Mouse (Mus musculus) MEL (cell line): ENCODE measurements around the gene A530016L24Rik. TPM values are rescaled to one million over a fixed set of nuclear protein-coding genes. Genes with fewer than 3 reads are reported as not detected.

Experiments
- DNase-seq: peaks from one replicate; pipeline ENCODE4 v3.0.0; 2011; ENCODE audit warnings: low read depth, low spot score
- H3K27ac ChIP-seq: 2 replicates; pipeline ENCODE4 v1.5.1; 2012; ENCODE audit warnings: low read depth, mild to moderate bottlenecking, control low read depth, low read length, moderate library complexity; ENCODE audit not compliant: control insufficient read depth
- H3K27me3 ChIP-seq, 2 experiments: fragments of 150-350 bp in 1 of 2; sonication (generic) in 1 of 2; 2 replicates each; pipeline ENCODE4 v1.6.1; 2012; ENCODE audit warnings: low read length in 2 of 2, mild to moderate bottlenecking in 2 of 2, improper control_type of control experiment in 1 of 2, moderate library complexity in 1 of 2; ENCODE audit not compliant: insufficient read depth in 2 of 2, control insufficient read depth in 1 of 2
- H3K36me3 ChIP-seq, 2 experiments: 2 replicates each; pipeline ENCODE4 v1.6.1; 2012 to 2014; ENCODE audit warnings: low read length in 2 of 2, improper control_type of control experiment in 1 of 2, inconsistent platforms in 1 of 2, mild to moderate bottlenecking in 1 of 2; ENCODE audit not compliant: insufficient read depth in 2 of 2, control insufficient read depth in 1 of 2
- H3K4me1 ChIP-seq, 2 experiments: fragments of 150-350 bp in 1 of 2; sonication (generic) in 1 of 2; 2 replicates each; pipeline ENCODE4 v1.6.1; 2012; ENCODE audit warnings: low read length in 2 of 2, improper control_type of control experiment in 1 of 2, mild to moderate bottlenecking in 1 of 2; ENCODE audit not compliant: insufficient read depth in 2 of 2, control insufficient read depth in 1 of 2
- H3K4me3 ChIP-seq, 2 experiments: fragments of 150-350 bp in 1 of 2; sonication (generic) in 1 of 2; 2 replicates each; pipeline ENCODE4 v1.5.1; 2012; ENCODE audit warnings: low read depth in 2 of 2, low read length in 2 of 2, mild to moderate bottlenecking in 2 of 2, moderate library complexity in 2 of 2, control low read depth in 1 of 2, improper control_type of control experiment in 1 of 2; ENCODE audit not compliant: control insufficient read depth in 1 of 2, insufficient read depth in 1 of 2
- H3K79me2 ChIP-seq: 2 replicates; pipeline ENCODE4 v1.6.1; 2012; ENCODE audit warnings: mild to moderate bottlenecking, low read length, moderate library complexity; ENCODE audit not compliant: control insufficient read depth, poor library complexity, insufficient read depth
- H3K9ac ChIP-seq: 2 replicates; pipeline ENCODE4 v1.6.1; 2012; ENCODE audit warnings: low read depth, mild to moderate bottlenecking, control low read depth, low read length, moderate library complexity; ENCODE audit not compliant: control insufficient read depth, poor library complexity, severe bottlenecking
- H3K9me3 ChIP-seq: fragments of 150-350 bp; sonication (generic); replicated peaks from 2 replicates; pipeline ENCODE4 v1.6.1; 2012; ENCODE audit warnings: mild to moderate bottlenecking, low read length, improper control_type of control experiment, moderate library complexity; ENCODE audit not compliant: insufficient read depth
- BHLHE40 ChIP-seq: IDR thresholded peaks from 2 replicates; pipeline ENCODE4 v1.6.1; 2012; ENCODE audit warnings: low read depth, mild to moderate bottlenecking, inconsistent platforms, low read length, improper control_type of control experiment, borderline replicate concordance
- CHD1 ChIP-seq: IDR thresholded peaks from 2 replicates; pipeline ENCODE4 v1.6.1; 2012; ENCODE audit warnings: low read depth, mild to moderate bottlenecking, inconsistent platforms, low read length, improper control_type of control experiment
- CHD2 ChIP-seq: IDR thresholded peaks from 2 replicates; pipeline ENCODE4 v1.6.1; 2011; ENCODE audit warnings: low read length, improper control_type of control experiment
- CTCF ChIP-seq, 3 experiments: IDR thresholded peaks in 2 of 3; conservative IDR thresholded peaks in 1 of 3; 2 replicates each; pipeline ENCODE4 v1.5.1; 2011 to 2012; ENCODE audit warnings: low read length in 3 of 3, low read depth in 2 of 3, mild to moderate bottlenecking in 2 of 3, improper control_type of control experiment in 1 of 3, inconsistent platforms in 1 of 3, mixed read lengths in 1 of 3, moderate library complexity in 1 of 3; ENCODE audit not compliant: control insufficient read depth in 1 of 3, insufficient read depth in 1 of 3, poor library complexity in 1 of 3, severe bottlenecking in 1 of 3
- E2F4 ChIP-seq: IDR thresholded peaks from 2 replicates; pipeline ENCODE4 v1.6.1; 2011; ENCODE audit warnings: low read depth, low read length, improper control_type of control experiment, borderline replicate concordance
- ELF1 ChIP-seq: IDR thresholded peaks from 2 replicates; pipeline ENCODE4 v1.6.1; 2014; ENCODE audit warnings: low read depth, mild to moderate bottlenecking, inconsistent platforms, low read length, improper control_type of control experiment, moderate library complexity
- EP300 ChIP-seq, 2 experiments: IDR thresholded peaks; 2 replicates each; pipeline ENCODE4 v1.6.1; 2011; ENCODE audit warnings: improper control_type of control experiment in 2 of 2, low read length in 2 of 2, low read depth in 1 of 2, mild to moderate bottlenecking in 1 of 2
- ETS1 ChIP-seq: IDR thresholded peaks from 2 replicates; pipeline ENCODE4 v1.6.1; 2012; ENCODE audit warnings: low read depth, mild to moderate bottlenecking, inconsistent platforms, low read length, improper control_type of control experiment, moderate library complexity
- GABPA ChIP-seq: IDR thresholded peaks from 2 replicates; pipeline ENCODE4 v1.6.1; 2012; ENCODE audit warnings: low read depth, mild to moderate bottlenecking, inconsistent platforms, low read length, improper control_type of control experiment, moderate library complexity
- GATA1 ChIP-seq: IDR thresholded peaks from 2 replicates; pipeline ENCODE4 v1.6.1; 2011; ENCODE audit warnings: low read depth, low read length, improper control_type of control experiment
- HCFC1 ChIP-seq: IDR thresholded peaks from 2 replicates; pipeline ENCODE4 v1.6.1; 2012; ENCODE audit warnings: low read depth, mild to moderate bottlenecking, inconsistent platforms, low read length, improper control_type of control experiment, moderate library complexity
- JUND ChIP-seq: IDR thresholded peaks from 2 replicates; pipeline ENCODE4 v1.6.1; 2011; ENCODE audit warnings: low read depth, mild to moderate bottlenecking, improper control_type of control experiment, low read length
- KAT2A ChIP-seq: conservative IDR thresholded peaks from 2 replicates; pipeline ENCODE4 v1.6.1; 2012; ENCODE audit warnings: low read depth, low read length, improper control_type of control experiment, inconsistent platforms
- MAFK ChIP-seq: IDR thresholded peaks from 2 replicates; pipeline ENCODE4 v1.6.1; 2011; ENCODE audit warnings: low read depth, mild to moderate bottlenecking, low read length, improper control_type of control experiment, borderline replicate concordance
- MAX ChIP-seq: IDR thresholded peaks from 2 replicates; pipeline ENCODE4 v1.6.1; 2011; ENCODE audit warnings: low read length, improper control_type of control experiment
- MAZ ChIP-seq: IDR thresholded peaks from 2 replicates; pipeline ENCODE4 v1.6.1; 2012; ENCODE audit warnings: low read depth, mild to moderate bottlenecking, inconsistent platforms, low read length, improper control_type of control experiment
- MEF2A ChIP-seq: IDR thresholded peaks from 2 replicates; pipeline ENCODE4 v1.6.1; 2014; ENCODE audit warnings: low read depth, mild to moderate bottlenecking, inconsistent platforms, low read length, improper control_type of control experiment; ENCODE audit not compliant: poor library complexity, insufficient replicate concordance, severe bottlenecking; ENCODE audit errors: extremely low read depth
- MXI1 ChIP-seq: IDR thresholded peaks from 2 replicates; pipeline ENCODE4 v1.6.1; 2011; ENCODE audit warnings: mild to moderate bottlenecking, low read depth, low read length, improper control_type of control experiment
- MYB ChIP-seq: IDR thresholded peaks from 2 replicates; pipeline ENCODE4 v1.6.1; 2011; ENCODE audit warnings: mild to moderate bottlenecking, low read depth, low read length, improper control_type of control experiment
- NELFE ChIP-seq: IDR thresholded peaks from 2 replicates; pipeline ENCODE4 v1.6.1; 2011; ENCODE audit warnings: low read depth, low read length, improper control_type of control experiment
- NRF1 ChIP-seq: IDR thresholded peaks from 2 replicates; pipeline ENCODE4 v1.6.1; 2014; ENCODE audit warnings: low read depth, mild to moderate bottlenecking, inconsistent platforms, low read length, improper control_type of control experiment, moderate library complexity; ENCODE audit not compliant: poor library complexity, insufficient read depth, severe bottlenecking
- POLR2A ChIP-seq, 2 experiments: IDR thresholded peaks; 2 replicates each; pipeline ENCODE4 v1.6.1; 2011 to 2012; ENCODE audit warnings: low read length in 2 of 2, mild to moderate bottlenecking in 2 of 2, control low read depth in 1 of 2, improper control_type of control experiment in 1 of 2, low read depth in 1 of 2, moderate library complexity in 1 of 2; ENCODE audit not compliant: control insufficient read depth in 1 of 2, insufficient read depth in 1 of 2, poor library complexity in 1 of 2
- POLR2AphosphoS2 ChIP-seq: IDR thresholded peaks from 2 replicates; pipeline ENCODE4 v1.6.1; 2011; ENCODE audit warnings: low read length, improper control_type of control experiment
- POLR2AphosphoS5 ChIP-seq: IDR thresholded peaks from 2 replicates; pipeline ENCODE4 v1.6.1; 2012; ENCODE audit warnings: low read depth, borderline replicate concordance, mild to moderate bottlenecking, inconsistent platforms, low read length, moderate library complexity, mixed read lengths
- RAD21 ChIP-seq: IDR thresholded peaks from 2 replicates; pipeline ENCODE4 v1.6.1; 2011; ENCODE audit warnings: mild to moderate bottlenecking, low read depth, low read length, improper control_type of control experiment
- SIN3A ChIP-seq: IDR thresholded peaks from 2 replicates; pipeline ENCODE4 v1.6.1; 2012; ENCODE audit warnings: low read length, improper control_type of control experiment, inconsistent platforms
- SMC3 ChIP-seq: IDR thresholded peaks from 2 replicates; pipeline ENCODE4 v1.6.1; 2011; ENCODE audit warnings: low read depth, low read length, improper control_type of control experiment
- TAL1 ChIP-seq: IDR thresholded peaks from 2 replicates; pipeline ENCODE4 v1.6.1; 2012; ENCODE audit warnings: mild to moderate bottlenecking, inconsistent platforms, low read length, moderate library complexity, mixed read lengths
- TBP ChIP-seq: IDR thresholded peaks from 2 replicates; pipeline ENCODE4 v1.8.0; 2011; ENCODE audit warnings: low read depth, low read length, improper control_type of control experiment
- TCF12 ChIP-seq: IDR thresholded peaks from 2 replicates; pipeline ENCODE4 v1.6.1; 2014; ENCODE audit warnings: low read depth, mild to moderate bottlenecking, inconsistent platforms, low read length, improper control_type of control experiment, moderate library complexity
- USF1 ChIP-seq: IDR thresholded peaks from 2 replicates; pipeline ENCODE4 v1.6.1; 2014; ENCODE audit warnings: low read depth, mild to moderate bottlenecking, inconsistent platforms, low read length, improper control_type of control experiment, moderate library complexity
- USF2 ChIP-seq, 2 experiments: IDR thresholded peaks; 2 replicates each; pipeline ENCODE4 v1.6.1; 2011 to 2012; ENCODE audit warnings: improper control_type of control experiment in 2 of 2, low read length in 2 of 2, borderline replicate concordance in 1 of 2, inconsistent platforms in 1 of 2, low read depth in 1 of 2, mild to moderate bottlenecking in 1 of 2; ENCODE audit not compliant: insufficient read depth in 1 of 2
- ZC3H11A ChIP-seq: IDR thresholded peaks from 2 replicates; pipeline ENCODE4 v1.6.1; 2012; ENCODE audit warnings: low read depth, mild to moderate bottlenecking, inconsistent platforms, low read length, improper control_type of control experiment
- ZKSCAN1 ChIP-seq: IDR thresholded peaks from 2 replicates; pipeline ENCODE4 v1.6.1; 2012; ENCODE audit warnings: low read depth, mild to moderate bottlenecking, inconsistent platforms, low read length, improper control_type of control experiment, moderate library complexity
- ZMIZ1 ChIP-seq: IDR thresholded peaks from 2 replicates; pipeline ENCODE4 v1.6.1; 2012; ENCODE audit warnings: low read depth, mild to moderate bottlenecking, inconsistent platforms, low read length, improper control_type of control experiment, moderate library complexity
- ZNF384 ChIP-seq: IDR thresholded peaks from 2 replicates; pipeline ENCODE4 v1.6.1; 2012; ENCODE audit warnings: low read depth, mild to moderate bottlenecking, inconsistent platforms, low read length, improper control_type of control experiment
- polyA plus RNA-seq, 2 experiments: library from polyadenylated mRNA; stranded (reverse) in 1 of 2; unstranded in 1 of 2; fragments of >175 nt in 1 of 2; fragments of >200 nt in 1 of 2; gene quantifications; 2 replicates each; pipeline versions ENCODE4 v1.2.1 to v1.2.4; 2012; ENCODE audit warnings: low replicate concordance in 2 of 2, low read depth in 1 of 2; ENCODE audit not compliant: insufficient read length in 2 of 2, insufficient read depth in 1 of 2, missing spikeins in 1 of 2
- total RNA-seq: library from RNA; depleted of rRNA; stranded (reverse); fragments of 300-350 nt; gene quantifications from 2 replicates; pipeline ENCODE4 v1.2.3, GENCODE M21; 2012

Gene A530016L24Rik
- total and polyA plus RNA-seq, 3 experiments, result not detected

DNA sequence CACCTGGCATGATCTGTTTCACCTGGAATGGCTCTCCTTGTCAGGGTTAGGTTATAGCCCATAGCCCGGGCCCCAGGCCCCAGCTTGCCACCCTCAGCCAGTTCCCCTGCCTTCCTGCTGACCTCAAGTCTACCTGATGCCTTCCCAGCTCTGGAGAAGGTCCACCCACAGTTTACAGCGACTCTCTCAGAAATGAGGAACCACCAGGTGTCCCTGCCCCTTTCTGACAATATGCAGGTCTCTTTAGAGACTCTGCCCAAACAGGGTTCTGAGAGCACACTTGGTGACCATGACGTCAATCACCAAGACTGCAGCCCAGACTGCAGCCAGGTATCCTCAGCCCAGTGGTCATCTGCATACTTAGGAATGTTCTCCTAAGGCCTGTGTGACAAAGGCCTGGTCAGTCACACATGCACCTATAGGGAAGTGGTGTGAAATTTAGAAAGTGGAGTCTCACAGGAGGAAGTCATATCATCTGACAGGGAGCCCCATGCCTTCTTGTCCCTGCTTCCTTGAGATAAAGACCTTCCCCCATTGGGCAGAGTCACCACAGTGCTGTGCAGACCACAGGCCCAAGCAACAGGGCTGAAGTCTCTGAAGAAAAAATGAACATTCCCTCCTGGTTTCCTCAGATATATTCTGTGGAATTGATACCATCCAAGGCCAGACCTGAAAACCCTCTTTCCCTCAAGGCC is 25.4 kb upstream of the A530016L24Rik start:
- peaks cover 7 to 13% of the 10 kb centered on the region in 2 experiments; a peak in 3 of 4 replicates for H3K4me1 ChIP-seq
- peak; percentile 89 for DNase-seq
- H3K27me3 ChIP-seq, result no peaks in the 10 kb centered on the region
- no peaks in the 10 kb centered on the region for H3K9me3 ChIP-seq
- H3K27ac ChIP-seq, result peak overlapping the region; percentile 86
- H3K36me3 ChIP-seq, result peaks cover 0 to 3% of the 10 kb centered on the region in 2 experiments; a peak in 1 of 4 replicates
- peak overlapping the region; percentile 29; the same call in 1 of the 2 replicates for H3K9ac ChIP-seq
- no peaks in the 10 kb centered on the region for H3K79me2 ChIP-seq
- no peak overlapping the region for H3K4me3 ChIP-seq
- TF ChIP-seq POLR2A (IDR thresholded peaks at IDR 0.05; ENCODE audit: control insufficient read depth in 1 of 2, insufficient read depth in 1 of 2, low read depth in 1 of 2, low read length in 2 of 2, poor library complexity in 1 of 2) (no peak), TCF12 (peak; percentile 94), CTCF (IDR thresholded peaks at IDR 0.05 in 2 of 3, conservative IDR thresholded peaks at IDR 0.05 in 1 of 3; ENCODE audit: control insufficient read depth in 1 of 3, insufficient read depth in 1 of 3, low read depth in 2 of 3, low read length in 3 of 3, poor library complexity in 1 of 3, severe bottlenecking in 1 of 3) (0 out of 6 replicates have a peak, but pooled peaks of 1 of the 3 experiments have one; percentile 4), MEF2A (no peak), CHD2 (no peak), ZMIZ1 (no peak), TBP (0 out of 2 replicates have a peak, but pooled peaks have one; percentile 10), NRF1 (no peak), MAZ (peak; percentile 48; the same call in 1 of the 2 replicates), EP300 (IDR thresholded peaks at IDR 0.05; ENCODE audit: low read depth in 1 of 2, low read length in 2 of 2) (peak; percentile 91 to 92), POLR2AphosphoS2 (no peak), ETS1 (peak; percentile 80), ZNF384 (0 out of 2 replicates have a peak, but pooled peaks have one; percentile 51), CHD1 (no peak), JUND (peak; percentile 30; the same call in 1 of the 2 replicates), GABPA (no peak), USF2 (IDR thresholded peaks at IDR 0.05; ENCODE audit: borderline replicate concordance in 1 of 2, insufficient read depth in 1 of 2, low read depth in 1 of 2, low read length in 2 of 2) (no peak), MXI1 (peak; percentile 37; the same call in 1 of the 2 replicates), MYB (no peak), SMC3 (peak; percentile 10; the same call in 1 of the 2 replicates), POLR2AphosphoS5 (no peak), TAL1 (peak; percentile 94), MAFK (no peak), SIN3A (peak; percentile 64; the same call in 1 of the 2 replicates), RAD21 (no peak), HCFC1 (no peak), USF1 (peak; percentile 37; the same call in 1 of the 2 replicates), E2F4 (no peak), ZKSCAN1 (no peak), BHLHE40 (no peak), ELF1 (no peak), MAX (peak; percentile 17; the same call in 1 of the 2 replicates), NELFE (no peak), KAT2A (no peak), GATA1 (peak; percentile 87), ZC3H11A (no peak)
